Mouse (Mus musculus) embryonic facial prominence, embryonic 12.5 days (tissue): ENCODE measurements around the gene Mdm2. TPM values are rescaled to one million over a fixed set of nuclear protein-coding genes. Genes with fewer than 3 reads are reported as not detected.

ENCODE experiments used
- polyA plus RNA-seq: library from polyadenylated mRNA; unstranded; fragments of >200 nt; fragmentation: Nextera tagmentation; extraction: Ambion mirVana; gene quantifications from 2 replicates; pipeline ENCODE4 v1.2.1, GENCODE M21; 2016

The Mdm2 gene
- polyA plus RNA-seq, 1 experiment from 2014 or later = 55.9 TPM

Other genes starting within 250 kb of the Mdm2 start
- 19.3 and 20.4 TPM in 2 replicates for gene Cpm, start 81.3 kb downstream of the Mdm2 start, polyA plus RNA-seq
- 39.5 TPM in 2 replicates for gene Slc35e3, start 35.6 kb upstream of the Mdm2 start, polyA plus RNA-seq
- 77.8 and 85.3 TPM in 2 replicates for gene Nup107, start 81.9 kb upstream of the Mdm2 start, polyA plus RNA-seq
- 153 and 160 TPM in 2 replicates for gene Rap1b, start 135.3 kb upstream of the Mdm2 start, polyA plus RNA-seq